Mouse (Mus musculus) heart, embryonic 11.5 days (tissue): ENCODE data around the gene Epb41. TPM values are rescaled to one million over a fixed set of nuclear protein-coding genes. Genes with fewer than 3 reads are reported as not detected.

Source experiments
- microRNA-seq: library from miRNA; unstranded; fragments of <30 nt; microRNA quantifications from one replicate; pipeline ENCODE4, GENCODE M21; 2016; ENCODE audit warnings: borderline number of aligned reads
- polyA plus RNA-seq: library from polyadenylated mRNA; unstranded; fragments of >200 nt; fragmentation: Nextera tagmentation; extraction: Ambion mirVana; gene quantifications from 2 replicates; pipeline ENCODE4 v1.2.1, GENCODE M21; 2014

The Epb41 gene
- polyA plus RNA-seq, 1 experiment from 2014 or later: 73.2 TPM

Small RNAs within 50 kb of the gene (microRNA-seq; reads per million reads assigned to microRNA genes)
- gene Gm27445: not detected

Other genes with a start within 250 kb of the Epb41 start
- gene Ptpru, start 237.0 kb downstream of the Epb41 start, polyA plus RNA-seq: 2.2 and 2.8 TPM in 2 replicates
- gene Mecr, start 231.9 kb downstream of the Epb41 start, polyA plus RNA-seq: 35.9 and 39.3 TPM in 2 replicates
- 67.9 and 76.7 TPM in 2 replicates for gene Srsf4, start 201.7 kb downstream of the Epb41 start, polyA plus RNA-seq
- gene Tmem200b, start 153.6 kb downstream of the Epb41 start, polyA plus RNA-seq: 3.3 and 4.1 TPM in 2 replicates
- 0.10 and 0.20 TPM in 2 replicates for gene Gm10300, start 624 bp downstream of the Epb41 start, polyA plus RNA-seq
- 0.53 and 1.3 TPM in 2 replicates for gene Oprd1, start 69.2 kb upstream of the Epb41 start, polyA plus RNA-seq
- 72.5 and 77.9 TPM in 2 replicates for gene Ythdf2, start 137.0 kb upstream of the Epb41 start, polyA plus RNA-seq
- gene Gmeb1, start 186.3 kb upstream of the Epb41 start, polyA plus RNA-seq: 28.1 and 28.3 TPM in 2 replicates
- 35.7 and 37.3 TPM in 2 replicates for gene Taf12, start 199.1 kb upstream of the Epb41 start, polyA plus RNA-seq
- gene Rab42, start 228.1 kb upstream of the Epb41 start, polyA plus RNA-seq: 0.57 and 1.8 TPM in 2 replicates